Mouse (Mus musculus): Measurements from ENCODE around the gene Alyref.
A peak's percentile ranks its signal among the peaks of the same experiment; 100 is the strongest.

DNA sequence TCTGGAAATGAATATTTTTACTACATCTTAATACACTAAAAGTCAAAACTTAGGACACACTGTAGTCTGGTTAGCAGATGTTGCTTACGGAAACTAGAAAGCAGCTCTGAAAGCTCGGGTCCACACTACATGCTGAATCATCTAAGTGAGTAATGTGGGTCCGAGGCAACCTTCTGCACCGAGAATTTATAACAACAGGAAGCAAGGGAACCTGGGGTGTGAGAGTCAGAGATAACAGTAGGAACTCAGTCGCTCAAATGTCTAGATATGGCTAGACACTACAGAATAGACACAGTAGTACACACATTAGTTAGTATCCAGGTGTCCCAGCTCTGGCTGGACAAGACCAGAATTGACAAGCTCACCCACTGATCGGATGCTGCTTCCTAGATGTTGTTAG lies 9.6 kb downstream of the Alyref start:
- TF ChIP-seq POLR2A (IDR thresholded peaks at IDR 0.05; ENCODE audit: control insufficient read depth in 1 of 2, insufficient read depth in 1 of 2, low read depth in 1 of 2, low read length in 2 of 2, poor library complexity in 1 of 2) (0 out of 4 replicates have a peak, but pooled peaks of 1 of the 2 experiments have one; percentile 20), CTCF (IDR thresholded peaks at IDR 0.05 in 2 of 3, conservative IDR thresholded peaks at IDR 0.05 in 1 of 3; ENCODE audit: control insufficient read depth in 1 of 3, insufficient read depth in 1 of 3, low read depth in 2 of 3, low read length in 3 of 3, poor library complexity in 1 of 3, severe bottlenecking in 1 of 3) (no peak), GATA1 (IDR thresholded peaks at IDR 0.05; ENCODE audit: low read depth, low read length) (peak; percentile 93)

All from MEL (cell line).